Mouse (Mus musculus): ENCODE data around the gene Sdr9c7. TPM values are rescaled to one million over a fixed set of nuclear protein-coding genes. Genes with fewer than 3 reads are reported as not detected.
A peak's percentile ranks its signal among the peaks of the same experiment; 100 is the strongest.

Sdr9c7 gene
- total RNA-seq (2014; rRNA removed; ENCODE audit: low replicate concordance) (not detected in 2 replicates), polyA plus RNA-seq (2015; fragmentation: Nextera tagmentation; extraction: Ambion mirVana) (not detected in 2 replicates)

DNA sequence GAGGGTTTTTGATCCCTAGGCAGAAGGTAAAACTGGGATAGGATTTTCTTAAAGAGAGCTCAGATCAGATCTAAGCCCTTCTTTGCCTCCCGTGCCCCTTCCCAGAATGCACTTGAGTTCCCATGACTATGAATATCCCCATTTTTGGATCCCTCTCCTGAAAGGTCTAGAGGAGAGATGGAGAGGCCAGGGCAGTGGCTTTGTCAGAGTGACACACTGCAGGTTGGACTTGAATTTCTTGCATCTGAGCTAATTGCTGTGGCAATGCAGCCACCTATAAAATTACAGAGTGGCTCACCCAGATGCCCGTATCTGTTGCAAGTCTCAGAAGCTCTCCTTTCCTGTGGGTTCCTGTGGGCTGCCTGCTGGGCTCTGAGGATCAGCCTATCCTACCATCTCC lies at the start of gene Sdr9c7:
Gene Sdr9c7 (plus strand): TSS at position 301 of the 400 bp plus-strand sequence.
- 82% methylated on average over 2 of the region's 2 CpGs for WGBS
- H3K27ac ChIP-seq (ENCODE audit: low read depth) = no peak within 1 kb of the TSS
- H3K4me2 ChIP-seq (ENCODE audit: low read depth, low read length) = no peak within 1 kb of the TSS
- 0 out of 2 replicates have a peak, but pooled peaks cover 3% of the 10 kb centered on the region for H3K27me3 ChIP-seq (ENCODE audit: control insufficient read depth, insufficient read depth, low read length)
- no peak for ATAC-seq (ENCODE audit: insufficient read depth, low read depth)
- no peak for TF ChIP-seq CTCF (IDR thresholded peaks at IDR 0.05; ENCODE audit: low read depth)
- no peak for TF ChIP-seq EP300 (IDR thresholded peaks at IDR 0.05; ENCODE audit: low read depth)
- no peaks in the 10 kb centered on the region for H3K36me3 ChIP-seq (replicated peaks; ENCODE audit: control insufficient read depth, insufficient read depth, low read length)
- H3K4me3 ChIP-seq (ENCODE audit: low read depth, low read length) = no peak within 1 kb of the TSS
- H3K9me3 ChIP-seq (replicated peaks; ENCODE audit: control insufficient read depth, low read length) = no peaks in the 10 kb centered on the region
- H3K4me1 ChIP-seq (ENCODE audit: control insufficient read depth, insufficient read depth) = no peaks in the 10 kb centered on the region
- DNase-seq (ENCODE audit: low spot score) = no peak
- no peak within 1 kb of the TSS for H3K9ac ChIP-seq (replicated peaks; ENCODE audit: low read depth, low read length)

DNA sequence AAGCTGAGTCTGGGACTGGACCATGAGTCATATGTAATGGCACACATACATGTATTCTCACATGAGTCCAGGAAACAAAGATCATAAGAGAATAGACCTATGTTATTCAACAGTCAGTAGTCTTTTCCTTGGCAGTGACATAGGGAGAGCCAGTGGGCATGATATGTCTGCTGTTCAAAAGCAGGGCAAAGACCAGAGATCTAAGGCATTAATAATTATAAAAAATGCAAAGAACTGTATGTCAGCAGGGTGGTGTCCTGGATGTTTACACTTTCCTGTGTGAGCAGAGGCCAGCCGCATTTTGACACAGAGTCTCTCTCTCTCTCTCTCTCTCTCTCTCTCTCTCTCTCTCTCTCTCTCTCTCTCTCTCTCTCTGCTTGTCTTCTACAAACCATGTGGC lies 48.7 kb upstream of the Sdr9c7 start, which contains the start of gene Rdh19:
Gene Rdh19 (plus strand): TSS at position 301 of the 400 bp plus-strand sequence.
- ATAC-seq (ENCODE audit: insufficient read depth, low read depth) = no peak
- H3K36me3 ChIP-seq (replicated peaks; ENCODE audit: control insufficient read depth, insufficient read depth, low read length) = no peaks in the 10 kb centered on the region
- H3K4me3 ChIP-seq (ENCODE audit: low read depth, low read length) = no peak within 1 kb of the TSS
- no peak for TF ChIP-seq CTCF (IDR thresholded peaks at IDR 0.05; ENCODE audit: low read depth)
- TF ChIP-seq EP300 (IDR thresholded peaks at IDR 0.05; ENCODE audit: low read depth) = no peak
- H3K4me1 ChIP-seq (ENCODE audit: control insufficient read depth, insufficient read depth) = no peaks in the 10 kb centered on the region
- no peak for DNase-seq (ENCODE audit: low spot score)
- 59% methylated on average over 1 of the region's 1 CpGs for WGBS
- H3K9ac ChIP-seq (replicated peaks; ENCODE audit: low read depth, low read length) = no peak within 1 kb of the TSS
- no peaks in the 10 kb centered on the region for H3K9me3 ChIP-seq (replicated peaks; ENCODE audit: control insufficient read depth, low read length)
- no peak within 1 kb of the TSS for H3K4me2 ChIP-seq (ENCODE audit: low read depth, low read length)
- H3K27me3 ChIP-seq (ENCODE audit: control insufficient read depth, insufficient read depth, low read length) = no peaks in the 10 kb centered on the region
- no peak within 1 kb of the TSS for H3K27ac ChIP-seq (ENCODE audit: low read depth)

DNA sequence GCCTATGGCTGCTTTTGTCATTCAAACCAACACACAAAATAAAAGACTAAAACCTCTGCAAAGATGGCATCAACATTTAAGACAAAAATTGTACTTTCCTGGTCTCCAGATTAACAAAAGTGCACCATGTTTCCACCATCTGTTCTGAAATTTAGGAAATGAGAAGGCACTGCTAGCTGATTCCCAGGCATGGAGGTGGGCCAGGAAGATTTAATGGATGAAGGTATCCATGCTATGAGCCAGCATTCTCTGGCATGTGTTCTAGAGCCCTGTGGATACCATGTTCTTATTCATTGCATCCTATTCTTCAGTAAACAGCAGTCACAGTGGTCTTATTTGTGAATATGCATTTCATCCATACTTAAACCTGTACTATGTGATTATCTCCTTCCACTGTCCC lies 41.9 kb upstream of the Sdr9c7 start:
- no peak for TF ChIP-seq CTCF (IDR thresholded peaks at IDR 0.05; ENCODE audit: low read depth)
- TF ChIP-seq EP300 (IDR thresholded peaks at IDR 0.05; ENCODE audit: low read depth) = no peak
- no peak overlapping the region for H3K4me3 ChIP-seq (ENCODE audit: low read depth, low read length)
- H3K4me1 ChIP-seq (ENCODE audit: control insufficient read depth, insufficient read depth) = no peaks in the 10 kb centered on the region
- DNase-seq (ENCODE audit: low spot score) (no peak), ATAC-seq (ENCODE audit: insufficient read depth, low read depth) (no peak)
- H3K9ac ChIP-seq (replicated peaks; ENCODE audit: low read depth, low read length) = no peak overlapping the region
- no peak overlapping the region for H3K27ac ChIP-seq (ENCODE audit: low read depth)
- no peaks in the 10 kb centered on the region for H3K36me3 ChIP-seq (replicated peaks; ENCODE audit: control insufficient read depth, insufficient read depth, low read length)
- no peak overlapping the region for H3K4me2 ChIP-seq (ENCODE audit: low read depth, low read length)
- no peaks in the 10 kb centered on the region for H3K27me3 ChIP-seq (ENCODE audit: control insufficient read depth, insufficient read depth, low read length)
- no peaks in the 10 kb centered on the region; the same call in 1 of the 2 replicates for H3K9me3 ChIP-seq (replicated peaks; ENCODE audit: control insufficient read depth, low read length)

DNA sequence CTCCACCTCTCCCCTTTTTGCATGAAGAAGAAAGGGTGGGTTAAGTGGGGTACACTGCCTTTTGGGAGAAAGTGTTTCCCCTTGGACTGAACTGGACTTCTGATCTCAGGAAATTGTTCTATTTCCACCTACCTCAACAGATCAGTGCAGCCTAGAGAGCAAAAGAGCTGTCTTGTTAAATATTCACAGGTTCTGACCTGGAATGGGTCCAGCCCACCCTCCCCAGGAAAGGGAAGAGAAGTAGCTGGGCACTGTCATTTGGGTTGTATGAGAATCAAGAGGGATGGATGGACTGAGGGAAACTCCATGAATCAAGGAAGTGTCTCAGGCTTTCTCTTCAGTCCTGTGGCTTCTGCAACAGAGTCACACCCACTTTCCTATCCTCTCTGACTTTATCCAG lies 33.4 kb upstream of the Sdr9c7 start:
- ATAC-seq (ENCODE audit: insufficient read depth, low read depth) = no peak
- Histone ChIP-seq H3K36me3 (replicated peaks; ENCODE audit: control insufficient read depth, insufficient read depth, low read length) (no peaks in the 10 kb centered on the region), H3K27ac (ENCODE audit: low read depth) (no peak overlapping the region), H3K9me3 (replicated peaks; ENCODE audit: control insufficient read depth, low read length) (no peaks in the 10 kb centered on the region), H3K9ac (replicated peaks; ENCODE audit: low read depth, low read length) (no peak overlapping the region), H3K4me3 (ENCODE audit: low read depth, low read length) (no peak overlapping the region), H3K27me3 (ENCODE audit: control insufficient read depth, insufficient read depth, low read length) (no peaks in the 10 kb centered on the region), H3K4me2 (ENCODE audit: low read depth, low read length) (no peak overlapping the region), H3K4me1 (ENCODE audit: control insufficient read depth, insufficient read depth) (no peaks in the 10 kb centered on the region)
- TF ChIP-seq CTCF (IDR thresholded peaks at IDR 0.05; ENCODE audit: low read depth) (no peak), EP300 (IDR thresholded peaks at IDR 0.05; ENCODE audit: low read depth) (no peak)
- DNase-seq (ENCODE audit: low spot score) = no peak

DNA sequence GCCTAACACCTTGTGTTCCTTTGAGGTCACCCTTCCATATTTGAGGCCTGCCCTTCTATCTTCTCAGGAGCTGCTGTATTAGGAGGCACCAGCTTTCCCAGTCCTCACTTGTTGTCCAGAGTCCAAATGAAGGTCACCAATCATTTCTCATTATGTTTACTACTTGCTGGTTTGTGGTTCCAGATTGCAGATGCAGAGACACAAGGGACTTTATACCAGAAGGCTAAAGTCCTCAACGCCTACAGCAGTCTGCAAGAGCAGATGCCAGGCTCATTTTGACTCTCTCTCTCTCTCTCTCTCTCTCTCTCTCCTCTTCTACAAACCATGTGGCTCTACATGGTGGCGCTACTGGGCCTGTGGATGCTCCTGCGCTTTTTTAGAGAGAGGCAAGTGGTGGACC lies 32.1 kb upstream of the Sdr9c7 start, which contains the start of gene Rdh16f2:
Gene Rdh16f2 (plus strand): TSS at position 243 of the 400 bp plus-strand sequence.
- Histone ChIP-seq H3K9ac (replicated peaks; ENCODE audit: low read depth, low read length) (no peak within 1 kb of the TSS), H3K36me3 (replicated peaks; ENCODE audit: control insufficient read depth, insufficient read depth, low read length) (no peaks in the 10 kb centered on the region), H3K4me3 (ENCODE audit: low read depth, low read length) (no peak within 1 kb of the TSS), H3K9me3 (replicated peaks; ENCODE audit: control insufficient read depth, low read length) (no peaks in the 10 kb centered on the region), H3K4me2 (ENCODE audit: low read depth, low read length) (no peak within 1 kb of the TSS), H3K27ac (ENCODE audit: low read depth) (no peak within 1 kb of the TSS), H3K4me1 (ENCODE audit: control insufficient read depth, insufficient read depth) (no peaks in the 10 kb centered on the region), H3K27me3 (ENCODE audit: control insufficient read depth, insufficient read depth, low read length) (no peaks in the 10 kb centered on the region)
- WGBS = 72% methylated on average over 3 of the region's 3 CpGs
- ATAC-seq (ENCODE audit: insufficient read depth, low read depth) (no peak), DNase-seq (ENCODE audit: low spot score) (no peak)
- no peak for TF ChIP-seq EP300 (IDR thresholded peaks at IDR 0.05; ENCODE audit: low read depth)
- TF ChIP-seq CTCF (IDR thresholded peaks at IDR 0.05; ENCODE audit: low read depth) = no peak

DNA sequence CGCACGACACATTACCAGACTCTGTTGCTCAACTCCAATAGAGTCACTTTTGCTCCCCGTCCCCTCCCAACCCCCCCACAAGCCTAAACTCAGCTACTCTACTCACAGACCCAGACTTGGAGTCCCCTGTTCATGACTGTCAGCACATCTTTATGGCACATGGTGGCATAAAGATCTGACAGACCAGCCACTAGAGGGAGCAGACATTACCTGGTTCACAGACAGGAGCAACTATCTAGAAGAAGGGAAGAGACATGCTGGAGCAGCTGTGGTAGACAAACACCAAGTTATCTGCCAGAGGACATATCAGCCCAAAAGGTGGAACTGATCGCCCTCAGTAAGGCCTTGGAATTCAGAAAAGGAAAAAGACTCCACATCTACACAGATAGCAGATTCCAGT lies 25.8 kb upstream of the Sdr9c7 start:
- no peak for ATAC-seq (ENCODE audit: insufficient read depth, low read depth)
- no peaks in the 10 kb centered on the region for H3K9me3 ChIP-seq (replicated peaks; ENCODE audit: control insufficient read depth, low read length)
- TF ChIP-seq CTCF (IDR thresholded peaks at IDR 0.05; ENCODE audit: low read depth) = peak; percentile 26
- TF ChIP-seq EP300 (IDR thresholded peaks at IDR 0.05; ENCODE audit: low read depth) = no peak
- no peak overlapping the region for H3K4me3 ChIP-seq (ENCODE audit: low read depth, low read length)
- no peak for DNase-seq (ENCODE audit: low spot score)
- no peaks in the 10 kb centered on the region for H3K4me1 ChIP-seq (ENCODE audit: control insufficient read depth, insufficient read depth)
- H3K4me2 ChIP-seq (ENCODE audit: low read depth, low read length) = no peak overlapping the region
- H3K9ac ChIP-seq (replicated peaks; ENCODE audit: low read depth, low read length) = no peak overlapping the region
- no peaks in the 10 kb centered on the region for H3K27me3 ChIP-seq (ENCODE audit: control insufficient read depth, insufficient read depth, low read length)
- 53% methylated on average over 4 of the region's 4 CpGs for WGBS
- no peaks in the 10 kb centered on the region for H3K36me3 ChIP-seq (replicated peaks; ENCODE audit: control insufficient read depth, insufficient read depth, low read length)
- H3K27ac ChIP-seq (ENCODE audit: low read depth) = no peak overlapping the region
